Mouse (Mus musculus): ENCODE measurements at regions not wholly inside any gene's neighbourhood (a gene's known extent, or its start where the extent isn't known, plus 50 kb on each side); places are given as distances from the start of the nearest gene placed in this dataset.

- WGBS = 42% methylated on average over 5 of the region's 5 CpGs
- TF ChIP-seq POLR2A (IDR thresholded peaks at IDR 0.05; ENCODE audit: low read depth, low read length) (no peak), CTCF (conservative IDR thresholded peaks at IDR 0.05; ENCODE audit: insufficient read depth, insufficient read length, low read depth, low read length) (no peak)
- Histone ChIP-seq H3K4me3 (ENCODE audit: insufficient read depth, low read depth, low read length) (no peak overlapping the region), H3K27me3 (replicated peaks; ENCODE audit: control insufficient read depth, insufficient read depth, low read length) (no peaks in the 10 kb centered on the region), H3K4me1 (ENCODE audit: control insufficient read depth, insufficient read depth, low read length) (0 out of 2 replicates have a peak, but pooled peaks cover 5% of the 10 kb centered on the region), H3K27ac (ENCODE audit: insufficient read depth, low read depth, low read length) (no peak overlapping the region), H3K36me3 (ENCODE audit: control insufficient read depth, insufficient read depth, low read length) (no peaks in the 10 kb centered on the region)
- no peak for DNase-seq
Measured at GRCm38 (mm10) chr5:74920490-74920889, 124.1 kb downstream of the Chic2 start.

GRCm38 (mm10) chr5:74905504-74906061 lies 139.0 kb downstream of the Chic2 start:
- 21% methylated on average over 7 of the region's 7 CpGs for WGBS
- H3K4me3 ChIP-seq (ENCODE audit: insufficient read depth, low read depth, low read length) = no peak overlapping the region
- peak; percentile 5 for DNase-seq
- H3K27ac ChIP-seq (ENCODE audit: insufficient read depth, low read depth, low read length) = no peak overlapping the region
- no peak for TF ChIP-seq CTCF (conservative IDR thresholded peaks at IDR 0.05; ENCODE audit: insufficient read depth, insufficient read length, low read depth, low read length)
- H3K36me3 ChIP-seq (ENCODE audit: control insufficient read depth, insufficient read depth, low read length) = no peaks in the 10 kb centered on the region
- no peaks in the 10 kb centered on the region for H3K27me3 ChIP-seq (replicated peaks; ENCODE audit: control insufficient read depth, insufficient read depth, low read length)
- H3K4me1 ChIP-seq (ENCODE audit: control insufficient read depth, insufficient read depth, low read length) = no peaks in the 10 kb centered on the region

DNA sequence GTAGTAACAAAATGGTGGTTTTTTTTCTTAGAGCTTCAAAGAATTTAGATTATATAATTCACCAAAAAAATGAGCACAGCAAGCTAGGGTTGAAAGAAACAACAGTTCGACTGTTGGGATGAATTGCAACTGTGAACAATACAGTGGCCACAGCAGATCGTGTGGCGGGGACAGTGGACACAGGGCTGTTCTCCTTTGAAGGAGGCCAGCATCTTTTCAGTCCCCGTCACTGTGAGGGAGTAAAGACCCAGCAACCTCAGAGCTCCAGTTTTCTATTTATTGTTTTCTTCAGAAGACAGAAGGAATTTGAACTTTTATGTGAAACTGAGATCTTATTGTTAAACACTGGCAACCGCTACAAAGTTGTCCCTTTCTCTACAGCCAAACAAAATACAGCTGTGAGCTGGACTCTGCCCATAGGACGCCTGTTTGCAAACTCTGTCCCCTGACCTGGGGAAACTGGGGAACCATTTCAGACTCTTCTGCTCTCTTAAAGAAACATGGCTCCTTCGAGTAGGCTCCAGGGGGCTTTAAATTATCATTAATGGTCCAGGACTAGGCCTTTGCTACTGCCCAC lies 139.6 kb downstream of the Chic2 start:
- WGBS = 48% methylated on average over 7 of the region's 7 CpGs
- DNase-seq = peak; percentile 56
- H3K4me1 ChIP-seq (ENCODE audit: control insufficient read depth, insufficient read depth, low read length) = no peaks in the 10 kb centered on the region
- no peaks in the 10 kb centered on the region for H3K27me3 ChIP-seq (replicated peaks; ENCODE audit: control insufficient read depth, insufficient read depth, low read length)
- H3K36me3 ChIP-seq (ENCODE audit: control insufficient read depth, insufficient read depth, low read length) = no peaks in the 10 kb centered on the region
- H3K4me3 ChIP-seq (ENCODE audit: insufficient read depth, low read depth, low read length) = no peak overlapping the region
- no peak overlapping the region for H3K27ac ChIP-seq (ENCODE audit: insufficient read depth, low read depth, low read length)
- no peak for TF ChIP-seq CTCF (conservative IDR thresholded peaks at IDR 0.05; ENCODE audit: insufficient read depth, insufficient read length, low read depth, low read length)
- TF ChIP-seq POLR2A (IDR thresholded peaks at IDR 0.05; ENCODE audit: low read depth, low read length) = no peak

- H3K4me3 ChIP-seq (ENCODE audit: insufficient read depth, low read depth, low read length) = no peak overlapping the region
- no peaks in the 10 kb centered on the region for H3K36me3 ChIP-seq (ENCODE audit: control insufficient read depth, insufficient read depth, low read length)
- no peak for DNase-seq
- H3K4me1 ChIP-seq (ENCODE audit: control insufficient read depth, insufficient read depth, low read length) = no peaks in the 10 kb centered on the region
- H3K27me3 ChIP-seq (replicated peaks; ENCODE audit: control insufficient read depth, insufficient read depth, low read length) = no peaks in the 10 kb centered on the region
- WGBS = 80% methylated on average over 3 of the region's 3 CpGs
- TF ChIP-seq POLR2A (IDR thresholded peaks at IDR 0.05; ENCODE audit: low read depth, low read length) (no peak), CTCF (conservative IDR thresholded peaks at IDR 0.05; ENCODE audit: insufficient read depth, insufficient read length, low read depth, low read length) (peak; percentile 48)
- no peak overlapping the region for H3K27ac ChIP-seq (ENCODE audit: insufficient read depth, low read depth, low read length)
Measured at GRCm38 (mm10) chr5:74904327-74904726, 140.2 kb downstream of the Chic2 start.

DNA sequence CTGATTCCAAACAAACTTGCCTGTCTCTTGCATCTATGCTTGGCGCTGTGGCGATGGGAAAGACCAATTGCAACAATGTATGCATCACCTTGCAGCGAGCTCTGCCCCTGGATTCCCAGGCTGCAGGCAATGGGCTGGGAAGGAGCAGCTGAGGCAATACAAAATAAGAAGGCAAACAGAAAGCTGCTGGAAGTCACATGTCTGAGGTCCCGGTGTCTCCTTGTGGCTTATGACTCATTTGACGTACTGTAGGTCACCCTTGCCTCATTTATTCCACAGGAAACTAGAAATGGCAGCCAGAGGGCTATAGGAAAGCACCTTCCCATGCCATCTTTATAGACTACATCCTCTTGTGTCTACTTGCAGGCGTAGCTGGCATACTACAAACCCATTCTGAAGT lies 140.9 kb downstream of the Chic2 start:
- Histone ChIP-seq H3K36me3 (ENCODE audit: control insufficient read depth, insufficient read depth, low read length) (no peaks in the 10 kb centered on the region), H3K27ac (ENCODE audit: insufficient read depth, low read depth, low read length) (no peak overlapping the region), H3K4me3 (ENCODE audit: insufficient read depth, low read depth, low read length) (no peak overlapping the region), H3K27me3 (replicated peaks; ENCODE audit: control insufficient read depth, insufficient read depth, low read length) (no peaks in the 10 kb centered on the region), H3K4me1 (ENCODE audit: control insufficient read depth, insufficient read depth, low read length) (no peaks in the 10 kb centered on the region)
- DNase-seq = no peak
- TF ChIP-seq CTCF (conservative IDR thresholded peaks at IDR 0.05; ENCODE audit: insufficient read depth, insufficient read length, low read depth, low read length) = no peak
- no peak for TF ChIP-seq POLR2A (IDR thresholded peaks at IDR 0.05; ENCODE audit: low read depth, low read length)
- WGBS = 84% methylated on average over 6 of the region's 6 CpGs

DNA sequence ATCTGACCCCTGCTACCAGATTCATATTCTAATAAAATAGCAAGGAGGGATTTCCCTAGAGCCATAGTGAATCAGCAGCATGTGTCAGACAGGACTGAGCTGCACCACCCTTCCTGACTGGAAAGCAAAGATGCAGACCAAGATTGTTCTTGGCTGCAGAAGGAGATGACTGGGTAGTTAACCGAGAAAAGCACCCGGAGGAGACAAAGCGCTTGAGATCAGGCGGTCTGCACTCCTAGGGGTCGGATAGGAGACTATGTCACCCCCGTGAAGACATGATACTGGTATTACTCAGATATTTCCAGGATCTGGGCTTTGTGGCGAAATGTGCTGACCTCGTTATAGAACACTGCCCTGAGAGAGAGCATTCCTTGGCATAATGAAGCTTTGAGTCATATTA lies 147.4 kb downstream of the Chic2 start:
- H3K4me1 ChIP-seq (ENCODE audit: control insufficient read depth, insufficient read depth, low read length) = no peaks in the 10 kb centered on the region
- WGBS = 80% methylated on average over 8 of the region's 8 CpGs
- no peak for DNase-seq
- H3K4me3 ChIP-seq (ENCODE audit: insufficient read depth, low read depth, low read length) = no peak overlapping the region
- TF ChIP-seq CTCF (conservative IDR thresholded peaks at IDR 0.05; ENCODE audit: insufficient read depth, insufficient read length, low read depth, low read length) (no peak), POLR2A (IDR thresholded peaks at IDR 0.05; ENCODE audit: low read depth, low read length) (no peak)
- H3K27ac ChIP-seq (ENCODE audit: insufficient read depth, low read depth, low read length) = no peak overlapping the region
- H3K27me3 ChIP-seq (replicated peaks; ENCODE audit: control insufficient read depth, insufficient read depth, low read length) = no peaks in the 10 kb centered on the region
- H3K36me3 ChIP-seq (ENCODE audit: control insufficient read depth, insufficient read depth, low read length) = no peaks in the 10 kb centered on the region

- Histone ChIP-seq H3K4me3 (ENCODE audit: insufficient read depth, low read depth, low read length) (no peak overlapping the region), H3K27me3 (replicated peaks; ENCODE audit: control insufficient read depth, insufficient read depth, low read length) (no peaks in the 10 kb centered on the region), H3K4me1 (ENCODE audit: control insufficient read depth, insufficient read depth, low read length) (no peaks in the 10 kb centered on the region), H3K36me3 (ENCODE audit: control insufficient read depth, insufficient read depth, low read length) (no peaks in the 10 kb centered on the region), H3K27ac (ENCODE audit: insufficient read depth, low read depth, low read length) (no peak overlapping the region)
- TF ChIP-seq POLR2A (IDR thresholded peaks at IDR 0.05; ENCODE audit: low read depth, low read length) = no peak
- TF ChIP-seq CTCF (conservative IDR thresholded peaks at IDR 0.05; ENCODE audit: insufficient read depth, insufficient read length, low read depth, low read length) = no peak
- WGBS = 76% methylated on average over 5 of the region's 5 CpGs
- no peak for DNase-seq
Measured at GRCm38 (mm10) chr5:74893276-74893675, 151.3 kb downstream of the Chic2 start.

Data from kidney, adult 2 months (tissue).